Mouse (Mus musculus) inflammation-experienced regulatory T-cells, adult 6 months (primary cell): Measurements from ENCODE around the gene Etv2. TPM values are rescaled to one million over a fixed set of nuclear protein-coding genes. Genes with fewer than 3 reads are reported as not detected.

Source experiments
- ATAC-seq: one replicate; pipeline ENCODE4 v1.8.0; 2017
- polyA plus RNA-seq, 3 experiments: library from polyadenylated mRNA; unstranded; fragments of 100-300 nt; shearing (Covaris generic); gene quantifications; one replicate each; pipeline ENCODE4 v1.2.1; 2017

Etv2 gene
- polyA plus RNA-seq, 3 experiments from 2014 or later: not detected

- ATAC-seq: peak; percentile 83
Measured at GRCm38 (mm10) chr7:30588676-30589434, 46.8 kb downstream of the Etv2 start, which contains the start of gene Kmt2b. TSS of gene Kmt2b (minus strand) at chr7:30588726.

GRCm38 (mm10) chr7:30587842-30588667, 47.6 kb downstream of the Etv2 start:
- ATAC-seq: peak; percentile 20

- ATAC-seq: no peak
Measured at GRCm38 (mm10) chr7:30586455-30587020, 49.1 kb downstream of the Etv2 start.

- ATAC-seq: no peak
Measured at GRCm38 (mm10) chr7:30585170-30585569, 50.5 kb downstream of the Etv2 start.

GRCm38 (mm10) chr7:30584339-30584738, 51.3 kb downstream of the Etv2 start:
- ATAC-seq: no peak

Other genes with a start within 250 kb of the Etv2 start
- 10 to 100 TPM in 1 of 3 experiments, 1 to 10 TPM in 1, under 1 TPM in 1; 0.79 to 15.0 (median 2.2) TPM for gene Tyrobp, start 222.1 kb downstream of the Etv2 start, polyA plus RNA-seq
- 100 to 1,000 TPM; 484 to 574 (median 552) TPM for gene Hcst, start 216.0 kb downstream of the Etv2 start, polyA plus RNA-seq
- gene Nfkbid, start 214.1 kb downstream of the Etv2 start, polyA plus RNA-seq: 10 to 100 TPM; 37.3 to 50.8 (median 41.1) TPM
- gene Aplp1, start 190.3 kb downstream of the Etv2 start, polyA plus RNA-seq: 1 to 10 TPM; 6.0 to 7.4 (median 6.0) TPM
- gene Kirrel2, start 178.2 kb downstream of the Etv2 start, polyA plus RNA-seq: not detected
- gene Nphs1, start 177.5 kb downstream of the Etv2 start, polyA plus RNA-seq: under 1 TPM in 1 of 3 experiments, not detected in 2; 0.11 TPM
- not detected for gene Prodh2, start 142.2 kb downstream of the Etv2 start, polyA plus RNA-seq
- 1 to 10 TPM in 1 of 3 experiments, under 1 TPM in 2; 0.28 to 1.1 (median 0.91) TPM for gene Arhgap33, start 100.8 kb downstream of the Etv2 start, polyA plus RNA-seq
- gene Hspb6, start 83.7 kb downstream of the Etv2 start, polyA plus RNA-seq: 1 to 10 TPM; 2.7 to 3.6 (median 2.8) TPM
- gene Proser3, start 83.6 kb downstream of the Etv2 start, polyA plus RNA-seq: 1 to 10 TPM; 2.8 to 4.5 (median 4.0) TPM
- 100 to 1,000 TPM in 2 of 3 experiments, 10 to 100 TPM in 1; 94.5 to 112 (median 109) TPM for gene Lin37, start 76.0 kb downstream of the Etv2 start, polyA plus RNA-seq
- gene U2af1l4, start 72.6 kb downstream of the Etv2 start, polyA plus RNA-seq: 10 to 100 TPM; 56.1 to 60.5 (median 60.0) TPM
- 10 to 100 TPM; 45.7 to 85.3 (median 82.8) TPM for gene Gm49396, start 72.5 kb downstream of the Etv2 start, polyA plus RNA-seq
- gene Psenen, start 72.2 kb downstream of the Etv2 start, polyA plus RNA-seq: 100 to 1,000 TPM; 271 to 363 (median 299) TPM
- gene Igflr1, start 70.4 kb downstream of the Etv2 start, polyA plus RNA-seq: 100 to 1,000 TPM; 118 to 196 (median 157) TPM
- gene Kmt2b, start 47.1 kb downstream of the Etv2 start, polyA plus RNA-seq: 10 to 100 TPM; 15.7 to 23.0 (median 22.6) TPM
- 10 to 100 TPM; 11.7 to 28.7 (median 11.9) TPM for gene Zbtb32, start 36.9 kb downstream of the Etv2 start, polyA plus RNA-seq
- gene Upk1a, start 23.0 kb downstream of the Etv2 start, polyA plus RNA-seq: 1 to 10 TPM in 2 of 3 experiments, under 1 TPM in 1; 0.47 to 3.1 (median 1.5) TPM
- gene Cox6b1, start 9.7 kb downstream of the Etv2 start, polyA plus RNA-seq: 100 to 1,000 TPM; 376 to 780 (median 668) TPM
- gene Rbm42, start 14.5 kb upstream of the Etv2 start, polyA plus RNA-seq: 10 to 100 TPM; 21.7 to 30.7 (median 28.0) TPM
- 10 to 100 TPM; 23.9 to 33.9 (median 26.4) TPM for gene Haus5, start 29.1 kb upstream of the Etv2 start, polyA plus RNA-seq
- not detected for gene Pmis2, start 35.8 kb upstream of the Etv2 start, polyA plus RNA-seq
- not detected for gene 2200002J24Rik, start 63.1 kb upstream of the Etv2 start, polyA plus RNA-seq
- not detected for gene Atp4a, start 76.4 kb upstream of the Etv2 start, polyA plus RNA-seq
- gene Tmem147, start 93.7 kb upstream of the Etv2 start, polyA plus RNA-seq: 10 to 100 TPM; 43.1 to 55.2 (median 48.6) TPM
- gene Gapdhs, start 107.8 kb upstream of the Etv2 start, polyA plus RNA-seq: under 1 TPM in 2 of 3 experiments, not detected in 1; 0.39 to 0.46 TPM
- 1 to 10 TPM in 2 of 3 experiments, not detected in 1; 1.5 to 1.6 TPM for gene Sbsn, start 115.6 kb upstream of the Etv2 start, polyA plus RNA-seq
- gene Dmkn, start 127.9 kb upstream of the Etv2 start, polyA plus RNA-seq: not detected
- not detected for gene Krtdap, start 152.0 kb upstream of the Etv2 start, polyA plus RNA-seq
- gene Ffar2, start 187.9 kb upstream of the Etv2 start, polyA plus RNA-seq: 1 to 10 TPM in 1 of 3 experiments, under 1 TPM in 2; 0.50 to 3.1 (median 0.82) TPM
- gene Ffar3, start 220.3 kb upstream of the Etv2 start, polyA plus RNA-seq: under 1 TPM in 1 of 3 experiments, not detected in 2; 0.27 TPM
- under 1 TPM in 2 of 3 experiments, not detected in 1; 0.17 to 0.20 TPM for gene Ffar1, start 225.7 kb upstream of the Etv2 start, polyA plus RNA-seq
- gene Cd22, start 244.5 kb upstream of the Etv2 start, polyA plus RNA-seq: 10 to 100 TPM; 10.5 to 17.5 (median 12.3) TPM